Mouse (Mus musculus) left cerebral cortex, adult 8-10 months (tissue): Measurements from ENCODE around the gene Ncbp2. TPM values are rescaled to one million over a fixed set of nuclear protein-coding genes. Genes with fewer than 3 reads are reported as not detected.

Experiments used
- DNase-seq, 2 experiments: peaks; one replicate each; pipeline ENCODE4 v3.0.0; 2022; ENCODE audit warnings: low spot score in 2 of 2
- microRNA-seq, 2 experiments: library from miRNA; unstranded; fragments of <30 nt; microRNA quantifications; one replicate each; pipeline ENCODE4 v1.2.0; 2022
- total RNA-seq, 4 experiments: library from RNA; stranded (reverse); gene quantifications; 2 replicates each; pipeline ENCODE4 v1.2.4; 2022

Gene Ncbp2
- total RNA-seq, 4 experiments from 2014 or later = 44.4 to 48.0 (median 46.2) TPM

GRCm38 (mm10) chr16:32008529-32009293, 60.4 kb downstream of the Ncbp2 start:
- DNase-seq = no peak

DNA sequence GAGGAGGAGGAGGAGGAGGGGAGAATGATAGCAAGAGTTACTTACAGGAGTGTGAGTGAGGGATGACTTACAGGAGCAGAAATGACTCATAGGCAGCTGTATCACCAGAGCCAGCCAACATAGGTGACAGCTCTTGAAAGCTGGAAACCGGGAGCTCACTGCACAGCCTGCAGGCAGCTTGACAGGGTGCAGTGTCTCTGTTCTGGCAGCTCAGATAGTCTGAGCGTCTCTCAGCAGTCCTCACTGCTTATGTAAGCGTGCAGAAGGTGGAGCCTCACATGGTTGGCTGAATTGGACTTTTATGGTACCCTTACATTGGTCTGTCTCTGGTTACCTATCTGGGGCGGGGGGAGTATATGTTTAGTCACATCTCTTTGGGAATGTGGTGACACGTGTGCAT, 61.6 kb downstream of the Ncbp2 start:
- peak in 1 of 2 experiments; percentile 61 for DNase-seq

- no peak for DNase-seq
These were observed 62.0 kb downstream of the Ncbp2 start for GRCm38 (mm10) chr16:32010330-32010729.

Small RNA genes lying within 50 kb of the gene (microRNA-seq; reads per million reads assigned to microRNA genes)
- 0 reads per million in 2 experiments for gene Gm26269

Other genes with a start within 250 kb of the Ncbp2 start
- gene Meltf, start 69.7 kb upstream of the Ncbp2 start, total RNA-seq = under 1 TPM; 0.59 to 0.72 (median 0.64) TPM
- 10 to 100 TPM; 26.2 to 30.5 (median 28.8) TPM for gene Pigz, start 14.7 kb upstream of the Ncbp2 start, total RNA-seq
- 10 to 100 TPM; 34.8 to 38.9 (median 36.8) TPM for gene 0610012G03Rik, start within 50 bp of the Ncbp2 start, total RNA-seq
- gene Senp5, start 54.8 kb downstream of the Ncbp2 start, total RNA-seq = 10 to 100 TPM; 43.3 to 47.8 (median 44.2) TPM
- 10 to 100 TPM; 27.4 to 28.2 (median 27.8) TPM for gene Pak2, start 130.8 kb downstream of the Ncbp2 start, total RNA-seq
- 10 to 100 TPM; 24.1 to 27.8 (median 24.8) TPM for gene Pigx, start 151.2 kb downstream of the Ncbp2 start, total RNA-seq
- gene Cep19, start 151.3 kb downstream of the Ncbp2 start, total RNA-seq = 10 to 100 TPM; 59.5 to 66.8 (median 64.2) TPM
- gene Nrros, start 217.1 kb downstream of the Ncbp2 start, total RNA-seq = 1 to 10 TPM; 6.4 to 8.9 (median 8.6) TPM
- gene Bex6, start 231.3 kb downstream of the Ncbp2 start, total RNA-seq = not detected